Mouse (Mus musculus) hindbrain, embryonic 11.5 days (tissue): Measurements from ENCODE around the gene Rab3d. TPM values are rescaled to one million over a fixed set of nuclear protein-coding genes. Genes with fewer than 3 reads are reported as not detected.
"Not testable (repeated sequence)": the region's sequence is repeated elsewhere in the genome, so short reads cannot be mapped to it uniquely, and the experiment has no call there.

Experiments used
- ATAC-seq: fragments of 200-750 bp; cut with Nextera tagmentation; 2 replicates; pipeline ENCODE4 v1.8.0; 2017; ENCODE audit warnings: mild to moderate bottlenecking, moderate TSS enrichment, moderate library complexity; ENCODE audit not compliant: low FRiP score
- DNase-seq: peaks from one replicate; pipeline ENCODE4 v3.0.0-alpha.2; 2015; ENCODE audit warnings: low spot score
- H3K27ac ChIP-seq: fragments of 300-500 bp; sonication (generic); 2 replicates; pipeline ENCODE4 v1.5.1; 2014; ENCODE audit warnings: mild to moderate bottlenecking, low read depth, low read length
- H3K27me3 ChIP-seq: fragments of 300-500 bp; sonication (generic); 2 replicates; pipeline ENCODE4 v1.6.1; 2014; ENCODE audit warnings: mild to moderate bottlenecking, low read length, moderate library complexity, mixed read lengths; ENCODE audit not compliant: control insufficient read depth, insufficient read depth
- H3K36me3 ChIP-seq: fragments of 300-500 bp; sonication (generic); 2 replicates; pipeline ENCODE4 v1.6.1; 2014; ENCODE audit warnings: mild to moderate bottlenecking, low read length, moderate library complexity, mixed read lengths; ENCODE audit not compliant: control insufficient read depth, insufficient read depth
- H3K4me1 ChIP-seq: fragments of 300-500 bp; sonication (generic); replicated peaks from 2 replicates; pipeline ENCODE4 v1.6.1; 2014; ENCODE audit warnings: low read length, mixed read lengths; ENCODE audit not compliant: control insufficient read depth, insufficient read depth
- H3K4me2 ChIP-seq: fragments of 300-500 bp; sonication (generic); replicated peaks from 2 replicates; pipeline ENCODE4 v1.6.1; 2014; ENCODE audit warnings: mild to moderate bottlenecking, low read depth, low read length
- H3K4me3 ChIP-seq: fragments of 300-500 bp; sonication (generic); 2 replicates; pipeline ENCODE4 v1.5.1; 2014; ENCODE audit warnings: low read depth, low read length
- H3K9ac ChIP-seq: fragments of 300-500 bp; sonication (generic); 2 replicates; pipeline ENCODE4 v1.6.1; 2014; ENCODE audit warnings: low read depth, low read length
- H3K9me3 ChIP-seq: fragments of 300-500 bp; sonication (generic); 2 replicates; pipeline ENCODE4 v1.6.1; 2016; ENCODE audit warnings: low read length; ENCODE audit not compliant: control insufficient read depth
- WGBS: fragments of 180-500 bp; shearing (Covaris S2); extraction: QIAGEN DNeasy Blood & Tissue Kit; methylation state at CpG from one replicate; pipeline ENCODE4 v1.1.7; 2014; 5-methylcytosine and 5-hydroxymethylcytosine counted together
- polyA plus RNA-seq: library from polyadenylated mRNA; unstranded; fragments of >200 nt; fragmentation: Nextera tagmentation; extraction: Ambion mirVana; gene quantifications from 2 replicates; pipeline ENCODE4 v1.2.1, GENCODE M21; 2014

Rab3d gene
- polyA plus RNA-seq, 1 experiment from 2014 or later = 8.6 TPM

DNA sequence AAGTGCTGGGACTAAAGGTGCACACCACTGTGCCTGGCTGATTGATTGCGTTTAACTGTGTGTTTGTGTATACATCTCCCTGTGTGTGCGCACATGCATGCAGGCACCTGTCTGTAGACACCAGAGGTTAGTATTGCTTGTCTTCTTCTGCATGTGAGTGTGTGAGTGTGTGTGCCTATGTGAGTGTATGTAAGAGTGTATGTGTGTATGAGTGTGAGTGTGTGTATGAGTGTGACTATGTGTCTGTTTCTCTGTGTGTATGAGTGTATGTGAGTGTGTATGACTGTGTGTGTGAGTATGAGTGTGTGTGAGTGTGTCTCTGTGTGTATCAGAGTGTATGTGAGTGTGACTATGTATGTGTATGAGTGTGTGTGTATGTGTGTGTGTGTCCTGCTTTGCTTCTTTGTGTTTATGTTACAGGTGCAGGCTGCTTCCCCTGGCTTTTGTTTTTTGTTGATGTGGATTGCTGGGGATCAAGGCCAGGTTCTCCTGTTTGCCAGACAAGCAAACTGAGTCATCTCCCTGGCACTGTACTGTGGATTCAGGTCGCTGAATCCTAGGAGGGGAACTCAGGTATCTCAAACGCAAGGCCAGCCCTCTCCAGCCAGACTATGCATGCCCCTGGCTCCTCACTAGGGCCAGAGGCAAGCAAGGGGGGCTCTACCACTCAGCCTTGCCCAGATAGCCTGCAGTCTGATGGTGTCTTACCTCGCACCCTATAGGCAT is 52.2 kb downstream of the Rab3d start:
- DNase-seq (no peak), ATAC-seq (no peak)
- no peak overlapping the region for H3K4me3 ChIP-seq
- no peaks in the 10 kb centered on the region for H3K27me3 ChIP-seq
- WGBS = 70% methylated on average over 5 of the region's 5 CpGs
- no peak overlapping the region for H3K9ac ChIP-seq
- H3K4me1 ChIP-seq = no peaks in the 10 kb centered on the region
- no peak overlapping the region; the same call in 1 of the 2 replicates for H3K27ac ChIP-seq
- no peaks in the 10 kb centered on the region for H3K9me3 ChIP-seq
- no peaks in the 10 kb centered on the region for H3K36me3 ChIP-seq
- H3K4me2 ChIP-seq = no peak overlapping the region

GRCm38 (mm10) chr9:21862181-21862580 is 55.8 kb downstream of the Rab3d start:
- DNase-seq = no peak
- H3K4me1 ChIP-seq = no peaks in the 10 kb centered on the region
- no peak overlapping the region for H3K27ac ChIP-seq
- no peak for ATAC-seq
- 66% methylated on average over 1 of the region's 1 CpGs for WGBS
- no peak overlapping the region for H3K9ac ChIP-seq
- H3K27me3 ChIP-seq = no peaks in the 10 kb centered on the region
- H3K36me3 ChIP-seq = no peaks in the 10 kb centered on the region
- no peak overlapping the region for H3K4me2 ChIP-seq
- H3K9me3 ChIP-seq = no peaks in the 10 kb centered on the region
- H3K4me3 ChIP-seq = no peak overlapping the region

GRCm38 (mm10) chr9:21860349-21860748 is 57.6 kb downstream of the Rab3d start:
- ATAC-seq, H3K27me3 ChIP-seq, H3K36me3 ChIP-seq, DNase-seq, H3K9ac ChIP-seq, H3K9me3 ChIP-seq, H3K27ac ChIP-seq, H3K4me2 ChIP-seq, H3K4me1 ChIP-seq, H3K4me3 ChIP-seq: not testable (repeated sequence)
- WGBS = 66% methylated on average over 6 of the region's 6 CpGs

DNA sequence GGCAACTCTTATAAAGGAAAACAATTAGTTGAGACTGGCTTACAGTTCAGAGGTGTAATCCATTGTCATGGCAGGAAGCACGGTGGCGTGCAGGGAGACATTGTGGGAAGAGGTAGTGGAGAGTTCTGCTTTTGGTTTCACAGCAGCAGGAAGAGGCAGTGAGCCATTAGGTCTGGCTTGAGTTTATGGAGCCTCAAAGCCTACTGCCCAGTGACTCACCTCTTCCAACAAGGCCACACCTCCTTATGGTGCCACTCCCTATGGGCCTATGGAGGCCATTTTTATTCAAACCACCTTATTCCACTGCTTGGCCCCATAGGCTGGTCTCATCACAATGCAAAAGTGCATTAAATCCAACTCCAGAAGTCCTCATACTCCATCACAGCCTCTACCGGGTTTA is 58.4 kb downstream of the Rab3d start:
- no peak overlapping the region for H3K4me2 ChIP-seq
- no peaks in the 10 kb centered on the region for H3K27me3 ChIP-seq
- DNase-seq = no peak
- no peaks in the 10 kb centered on the region for H3K4me1 ChIP-seq
- H3K4me3 ChIP-seq = no peak overlapping the region
- 92% methylated on average over 3 of the region's 3 CpGs for WGBS
- no peaks in the 10 kb centered on the region for H3K36me3 ChIP-seq
- H3K27ac ChIP-seq = no peak overlapping the region
- no peak overlapping the region for H3K9ac ChIP-seq
- no peaks in the 10 kb centered on the region for H3K9me3 ChIP-seq
- ATAC-seq = no peak

- no peak for ATAC-seq
- Histone ChIP-seq H3K4me3 (no peak overlapping the region), H3K36me3 (no peaks in the 10 kb centered on the region), H3K9me3 (no peaks in the 10 kb centered on the region), H3K4me1 (no peaks in the 10 kb centered on the region), H3K4me2 (no peak overlapping the region), H3K27me3 (no peaks in the 10 kb centered on the region), H3K27ac (no peak overlapping the region), H3K9ac (no peak overlapping the region)
- DNase-seq = no peak
- 65% methylated on average over 6 of the region's 6 CpGs for WGBS
These were observed 59.9 kb downstream of the Rab3d start for GRCm38 (mm10) chr9:21858084-21858483.

- no peak overlapping the region for H3K4me3 ChIP-seq
- no peak overlapping the region for H3K27ac ChIP-seq
- H3K4me2 ChIP-seq = no peak overlapping the region
- H3K4me1 ChIP-seq = no peaks in the 10 kb centered on the region
- ATAC-seq (no peak), DNase-seq (no peak)
- no peak overlapping the region for H3K9ac ChIP-seq
- H3K9me3 ChIP-seq = no peaks in the 10 kb centered on the region
- H3K36me3 ChIP-seq = no peaks in the 10 kb centered on the region
- H3K27me3 ChIP-seq = no peaks in the 10 kb centered on the region
- WGBS = 84% methylated on average over 2 of the region's 2 CpGs
These were observed 60.5 kb downstream of the Rab3d start for GRCm38 (mm10) chr9:21857501-21857900.

Other genes with a start within 250 kb of the Rab3d start
- 17.9 and 22.0 TPM in 2 replicates for gene Ldlr, start 194.7 kb downstream of the Rab3d start, polyA plus RNA-seq
- 94.3 and 101 TPM in 2 replicates for gene Spc24, start 157.9 kb downstream of the Rab3d start, polyA plus RNA-seq
- 4.1 and 4.7 TPM in 2 replicates for gene Kank2, start 119.4 kb downstream of the Rab3d start, polyA plus RNA-seq
- 0.74 TPM in 1 of 2 replicates, not detected in the other for gene Angptl8, start 82.7 kb downstream of the Rab3d start, polyA plus RNA-seq
- gene Dock6, start 65.6 kb downstream of the Rab3d start, polyA plus RNA-seq = 16.3 and 21.4 TPM in 2 replicates
- 3.3 and 3.9 TPM in 2 replicates for gene Ccdc159, start 9.3 kb upstream of the Rab3d start, polyA plus RNA-seq
- gene Tmem205, start 9.4 kb upstream of the Rab3d start, polyA plus RNA-seq = 34.7 and 39.3 TPM in 2 replicates
- 21.0 and 22.3 TPM in 2 replicates for gene Plppr2, start 18.8 kb upstream of the Rab3d start, polyA plus RNA-seq
- gene Swsap1, start 37.6 kb upstream of the Rab3d start, polyA plus RNA-seq = 14.6 and 20.4 TPM in 2 replicates
- gene Epor, start 45.3 kb upstream of the Rab3d start, polyA plus RNA-seq = 4.2 and 5.2 TPM in 2 replicates
- 2.0 and 2.1 TPM in 2 replicates for gene Rgl3, start 71.3 kb upstream of the Rab3d start, polyA plus RNA-seq
- 5.5 and 5.7 TPM in 2 replicates for gene Ccdc151, start 84.4 kb upstream of the Rab3d start, polyA plus RNA-seq
- gene Prkcsh, start 84.6 kb upstream of the Rab3d start, polyA plus RNA-seq = 84.6 TPM in 2 replicates
- 72.9 and 85.2 TPM in 2 replicates for gene Elavl3, start 133.8 kb upstream of the Rab3d start, polyA plus RNA-seq
- gene Gm49318, start 153.1 kb upstream of the Rab3d start, polyA plus RNA-seq = 0.56 TPM in 1 of 2 replicates, not detected in the other
- gene Zfp653, start 153.2 kb upstream of the Rab3d start, polyA plus RNA-seq = 8.1 and 9.2 TPM in 2 replicates
- 32.4 and 38.4 TPM in 2 replicates for gene Ecsit, start 167.2 kb upstream of the Rab3d start, polyA plus RNA-seq
- gene Cnn1, start 181.0 kb upstream of the Rab3d start, polyA plus RNA-seq = 1.8 and 2.1 TPM in 2 replicates
- 211 and 213 TPM in 2 replicates for gene Elof1, start 199.0 kb upstream of the Rab3d start, polyA plus RNA-seq
- 17.1 and 18.7 TPM in 2 replicates for gene Acp5, start 217.5 kb upstream of the Rab3d start, polyA plus RNA-seq
- 60.5 and 64.1 TPM in 2 replicates for gene Pigyl, start 238.7 kb upstream of the Rab3d start, polyA plus RNA-seq